Mouse (Mus musculus): ENCODE measurements around the gene Slc16a11. TPM values are rescaled to one million over a fixed set of nuclear protein-coding genes. Genes with fewer than 3 reads are reported as not detected.

Gene Slc16a11
- total and polyA plus RNA-seq, 2 experiments: 12.5 to 84.4 TPM

DNA sequence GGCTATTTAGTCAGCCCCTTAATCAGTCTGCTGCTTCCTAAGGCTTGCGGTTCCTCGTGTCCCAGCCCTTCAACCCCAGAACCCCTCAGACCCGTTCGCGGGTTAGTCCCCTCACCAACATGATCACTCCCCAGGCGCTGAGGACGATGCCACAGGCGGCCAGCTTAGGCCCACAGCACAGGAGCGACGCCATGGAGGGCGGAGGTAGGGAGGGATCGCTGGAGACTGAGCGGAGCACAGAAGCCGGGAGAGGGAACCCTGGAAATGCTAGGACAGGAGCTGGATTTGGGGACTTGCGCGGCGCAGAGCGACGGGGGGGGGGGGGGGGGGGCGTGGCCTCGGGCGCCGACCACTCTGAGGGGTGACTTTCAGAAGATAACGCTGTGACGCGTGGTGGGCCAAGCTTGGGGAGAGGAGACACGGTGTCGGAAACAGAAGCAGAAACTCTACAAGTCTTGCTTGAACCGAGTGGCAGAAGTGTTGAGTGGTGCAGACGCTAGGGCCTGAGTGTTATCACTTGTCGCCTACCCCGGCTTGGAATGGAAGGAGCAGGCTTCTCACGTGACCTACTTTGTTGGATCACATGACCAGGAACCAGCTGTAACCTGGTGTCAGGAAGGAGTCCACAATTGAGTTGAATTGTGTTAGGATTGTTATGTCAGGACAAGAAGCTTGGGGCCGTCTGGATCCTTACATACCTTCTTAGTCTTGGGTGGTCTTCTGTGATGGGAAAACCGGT, 27.2 kb downstream of the Slc16a11 start, which contains the start of the genes Gm21988 and Rnasek:
Gm21988 (minus strand) TSS at position 290 of the 739 bp plus-strand sequence.
Rnasek (minus strand) TSS at position 302 of the 739 bp plus-strand sequence.
- peaks cover 3% of the 10 kb centered on the region; the same call in 1 of the 2 replicates for H3K79me2 ChIP-seq (ENCODE audit: control insufficient read depth, insufficient read depth, low read length)
- H3K9ac ChIP-seq (ENCODE audit: low read depth, low read length): peak within 1 kb of the TSS; percentile 96
- no peaks in the 10 kb centered on the region for H3K27me3 ChIP-seq (ENCODE audit: control insufficient read depth, insufficient read depth, low read length)
- TF ChIP-seq POLR2A (IDR thresholded peaks at IDR 0.05; ENCODE audit: extremely low read depth, insufficient read depth, low read length): peak; percentile 89
- no peak for TF ChIP-seq CTCF (IDR thresholded peaks at IDR 0.05; ENCODE audit: low read depth, low read length)
- peak within 1 kb of the TSS; percentile 87 for H3K27ac ChIP-seq (replicated peaks; ENCODE audit: insufficient read depth, low read depth, low read length)
- under 1% methylated on average over 35 of the region's 35 CpGs for WGBS
- H3K4me1 ChIP-seq (ENCODE audit: control insufficient read depth, insufficient read depth, low read length): peaks cover 7% of the 10 kb centered on the region
- peak within 1 kb of the TSS; percentile 95 for H3K4me3 ChIP-seq (ENCODE audit: insufficient read depth, low read depth, low read length)
- no peaks in the 10 kb centered on the region for H3K36me3 ChIP-seq (ENCODE audit: control insufficient read depth, insufficient read depth, low read length)
- DNase-seq (ENCODE audit: extremely low read depth, low read depth, low spot score): peak; percentile 84

DNA sequence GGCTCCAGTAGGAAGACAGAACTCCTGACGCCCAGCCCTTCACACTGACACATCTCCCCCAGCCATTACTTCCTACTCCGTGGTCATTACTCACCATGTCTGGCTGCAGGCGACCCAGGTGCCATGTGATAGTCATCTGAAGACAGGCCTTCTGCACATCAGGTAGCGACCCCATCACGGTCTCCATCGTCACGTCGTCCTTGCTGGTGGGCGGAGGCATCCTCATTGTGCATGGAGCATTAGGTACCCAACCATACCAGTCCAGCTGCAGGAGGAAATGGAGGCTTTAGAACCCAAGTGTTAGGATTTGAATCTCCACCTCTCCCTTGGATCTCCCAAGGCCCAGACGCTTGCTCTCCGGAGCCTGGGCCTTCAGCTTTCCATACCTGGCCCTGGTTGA, 30.0 kb downstream of the Slc16a11 start:
- Histone ChIP-seq H3K79me2 (ENCODE audit: control insufficient read depth, insufficient read depth, low read length) (peaks cover 3% of the 10 kb centered on the region; the same call in 1 of the 2 replicates), H3K36me3 (ENCODE audit: control insufficient read depth, insufficient read depth, low read length) (no peaks in the 10 kb centered on the region), H3K27me3 (ENCODE audit: control insufficient read depth, insufficient read depth, low read length) (no peaks in the 10 kb centered on the region), H3K4me3 (ENCODE audit: insufficient read depth, low read depth, low read length) (no peak overlapping the region), H3K27ac (replicated peaks; ENCODE audit: insufficient read depth, low read depth, low read length) (no peak overlapping the region), H3K9ac (ENCODE audit: low read depth, low read length) (no peak overlapping the region), H3K4me1 (ENCODE audit: control insufficient read depth, insufficient read depth, low read length) (peaks cover 3% of the 10 kb centered on the region; the same call in 1 of the 2 replicates)
- 80% methylated on average over 11 of the region's 11 CpGs for WGBS
- TF ChIP-seq POLR2A (IDR thresholded peaks at IDR 0.05; ENCODE audit: extremely low read depth, insufficient read depth, low read length): no peak
- DNase-seq (ENCODE audit: extremely low read depth, low read depth, low spot score): no peak

DNA sequence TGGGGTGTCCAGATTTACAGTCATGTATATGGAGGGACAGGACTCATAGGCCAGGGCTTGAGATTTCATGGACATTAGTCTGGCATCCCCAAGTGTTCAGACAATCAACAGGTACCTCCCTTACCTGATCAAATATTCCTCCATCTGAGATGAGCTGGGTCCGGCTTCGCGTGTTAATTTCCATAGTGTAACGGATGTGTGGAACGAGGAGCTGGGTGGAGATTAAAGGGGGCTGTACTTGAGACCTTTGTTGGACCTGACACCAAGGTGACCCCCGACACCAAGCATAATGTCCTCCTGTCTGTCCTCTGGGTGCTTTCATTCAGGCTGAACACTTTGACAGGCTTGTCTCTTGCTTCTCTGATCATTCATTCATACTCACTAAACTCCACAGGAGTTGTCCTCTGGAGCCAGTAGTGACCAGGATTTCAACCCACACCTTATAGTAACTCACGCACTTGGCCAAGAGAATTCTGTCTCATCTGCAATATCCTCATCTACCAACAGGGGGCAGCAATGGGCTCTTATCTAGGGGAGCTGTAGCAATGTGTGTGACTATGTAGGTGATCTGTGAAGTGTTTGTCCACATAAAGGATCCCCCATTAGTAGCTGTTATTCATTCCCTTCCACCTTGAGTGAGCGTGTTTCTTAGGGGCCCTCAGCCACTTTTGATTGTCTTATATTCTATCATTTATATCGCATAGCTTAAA, 34.7 kb downstream of the Slc16a11 start:
- 45% methylated on average over 9 of the region's 9 CpGs for WGBS
- Histone ChIP-seq H3K36me3 (ENCODE audit: control insufficient read depth, insufficient read depth, low read length) (no peaks in the 10 kb centered on the region), H3K9ac (ENCODE audit: low read depth, low read length) (no peak overlapping the region), H3K27ac (replicated peaks; ENCODE audit: insufficient read depth, low read depth, low read length) (no peak overlapping the region), H3K4me1 (ENCODE audit: control insufficient read depth, insufficient read depth, low read length) (no peaks in the 10 kb centered on the region), H3K79me2 (ENCODE audit: control insufficient read depth, insufficient read depth, low read length) (no peaks in the 10 kb centered on the region), H3K4me3 (ENCODE audit: insufficient read depth, low read depth, low read length) (no peak overlapping the region), H3K27me3 (ENCODE audit: control insufficient read depth, insufficient read depth, low read length) (no peaks in the 10 kb centered on the region)
- peak; percentile 48 for DNase-seq (ENCODE audit: extremely low read depth, low read depth, low spot score)
- TF ChIP-seq CTCF (IDR thresholded peaks at IDR 0.05; ENCODE audit: low read depth, low read length): peak; percentile 56
- no peak for TF ChIP-seq POLR2A (IDR thresholded peaks at IDR 0.05; ENCODE audit: extremely low read depth, insufficient read depth, low read length)

GRCm38 (mm10) chr11:70250150-70250549, 37.6 kb downstream of the Slc16a11 start:
- 63% methylated on average over 11 of the region's 11 CpGs for WGBS
- TF ChIP-seq POLR2A (IDR thresholded peaks at IDR 0.05; ENCODE audit: extremely low read depth, insufficient read depth, low read length) (no peak), CTCF (IDR thresholded peaks at IDR 0.05; ENCODE audit: low read depth, low read length) (no peak)
- DNase-seq (ENCODE audit: extremely low read depth, low read depth, low spot score): no peak
- Histone ChIP-seq H3K4me3 (ENCODE audit: insufficient read depth, low read depth, low read length) (no peak overlapping the region), H3K79me2 (ENCODE audit: control insufficient read depth, insufficient read depth, low read length) (no peaks in the 10 kb centered on the region), H3K9ac (ENCODE audit: low read depth, low read length) (no peak overlapping the region), H3K27ac (replicated peaks; ENCODE audit: insufficient read depth, low read depth, low read length) (no peak overlapping the region), H3K4me1 (ENCODE audit: control insufficient read depth, insufficient read depth, low read length) (no peaks in the 10 kb centered on the region), H3K36me3 (ENCODE audit: control insufficient read depth, insufficient read depth, low read length) (no peaks in the 10 kb centered on the region), H3K27me3 (ENCODE audit: control insufficient read depth, insufficient read depth, low read length) (peaks cover 5% of the 10 kb centered on the region; the same call in 1 of the 2 replicates)

DNA sequence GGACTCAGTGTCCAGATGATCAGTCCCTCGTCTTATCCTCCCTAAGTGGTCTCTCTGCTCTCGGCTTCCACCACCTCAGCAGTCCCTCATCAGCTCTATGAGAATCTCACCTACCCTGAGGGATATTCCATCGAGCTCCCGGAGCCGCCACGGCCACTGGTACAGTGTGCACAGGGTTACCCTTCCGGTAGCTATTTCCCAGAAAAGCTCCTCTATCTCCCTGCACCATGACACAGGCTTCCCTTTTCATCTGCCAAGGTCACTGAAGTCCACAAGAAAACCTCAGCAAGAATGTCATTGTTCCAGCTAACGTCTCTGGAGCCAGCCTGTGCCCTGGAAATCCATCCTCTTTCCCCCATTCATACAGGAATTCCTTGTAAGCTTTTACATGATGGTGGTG, 39.3 kb downstream of the Slc16a11 start:
- TF ChIP-seq POLR2A (IDR thresholded peaks at IDR 0.05; ENCODE audit: extremely low read depth, insufficient read depth, low read length) (no peak), CTCF (IDR thresholded peaks at IDR 0.05; ENCODE audit: low read depth, low read length) (no peak)
- Histone ChIP-seq H3K79me2 (ENCODE audit: control insufficient read depth, insufficient read depth, low read length) (no peaks in the 10 kb centered on the region), H3K27ac (replicated peaks; ENCODE audit: insufficient read depth, low read depth, low read length) (0 out of 2 replicates have a peak overlapping the region, but pooled peaks have one; percentile 3), H3K9ac (ENCODE audit: low read depth, low read length) (no peak overlapping the region), H3K4me3 (ENCODE audit: insufficient read depth, low read depth, low read length) (no peak overlapping the region), H3K4me1 (ENCODE audit: control insufficient read depth, insufficient read depth, low read length) (no peaks in the 10 kb centered on the region), H3K27me3 (ENCODE audit: control insufficient read depth, insufficient read depth, low read length) (peaks cover 5% of the 10 kb centered on the region; the same call in 1 of the 2 replicates), H3K36me3 (ENCODE audit: control insufficient read depth, insufficient read depth, low read length) (no peaks in the 10 kb centered on the region)
- DNase-seq (ENCODE audit: extremely low read depth, low read depth, low spot score): no peak
- WGBS: 70% methylated on average over 8 of the region's 8 CpGs
